In the genomic region with DNA sequence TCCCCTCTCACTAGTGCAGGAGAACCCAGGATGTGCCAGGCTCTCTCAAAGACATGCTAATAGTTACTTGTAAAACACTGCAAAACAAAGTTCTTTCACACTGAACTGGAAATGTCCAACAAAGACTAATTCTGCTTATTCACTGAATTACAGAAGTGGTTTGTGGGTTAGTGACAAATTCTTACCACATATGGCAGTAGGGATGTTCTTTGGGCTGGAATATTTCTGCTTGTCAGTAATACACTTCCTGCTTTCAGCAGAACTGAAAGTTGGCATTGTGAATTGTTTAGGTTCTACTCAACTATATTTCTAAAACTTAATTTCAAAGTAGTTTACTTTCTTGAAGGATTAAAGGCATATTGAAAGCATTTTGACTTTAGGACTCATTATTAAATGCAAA, we compare ENCODE assay signal across 15 mouse cellular contexts. TPM values are rescaled to one million over a fixed set of nuclear protein-coding genes. Genes with fewer than 3 reads are reported as not detected.
DNase-seq lines count a peak whose midpoint lies in the region; ATAC-seq and TF ChIP-seq lines count a peak whose summit lies in the region.
"Had no signal": no experiment of that assay in that cellular context is flagged by ENCODE, and none has a peak within 500 bp of the region (broad histone marks: within the 10 kb centered on the region; RNA-seq: fewer than 3 reads in every experiment).

No protein-coding gene starts in this region.

- no peak overlapping the region for H3K4me3 ChIP-seq in heart, embryonic 11.5 days (ENCODE audit: low read depth, low read length)
- no peak overlapping the region for H3K4me3 ChIP-seq in midbrain, postnatal 0 days (ENCODE audit: low read depth, low read length)
- no peak overlapping the region for H3K4me3 ChIP-seq in midbrain, embryonic 14.5 days (replicated peaks; ENCODE audit: low read depth, low read length)
- H3K4me3 ChIP-seq in liver, embryonic 16.5 days (ENCODE audit: low read depth, low read length), result no peak overlapping the region
- H3K4me3 ChIP-seq: forebrain, embryonic 15.5 days; intestine, embryonic 15.5 days had no signal

- H3K27ac ChIP-seq in heart, embryonic 11.5 days (ENCODE audit: low read depth, low read length), result no peak overlapping the region
- no peak overlapping the region for H3K27ac ChIP-seq in midbrain, postnatal 0 days (ENCODE audit: low read depth, low read length)
- no peak overlapping the region for H3K27ac ChIP-seq in midbrain, embryonic 14.5 days (replicated peaks; ENCODE audit: low read depth, low read length)
- peak overlapping the region; percentile 44; the same call in 1 of the 2 replicates for H3K27ac ChIP-seq in liver, embryonic 16.5 days (ENCODE audit: low read length)
- H3K27ac ChIP-seq: forebrain, embryonic 15.5 days; intestine, embryonic 15.5 days had no signal

- H3K4me2 ChIP-seq in heart, embryonic 11.5 days, result no peak overlapping the region
- H3K4me2 ChIP-seq in midbrain, postnatal 0 days (ENCODE audit: low read depth, low read length, poor library complexity, severe bottlenecking), result no peak overlapping the region
- no peak overlapping the region for H3K4me2 ChIP-seq in midbrain, embryonic 14.5 days (ENCODE audit: low read length)
- H3K4me2 ChIP-seq in liver, embryonic 16.5 days (ENCODE audit: low read depth, low read length), result no peak overlapping the region
- H3K4me2 ChIP-seq: forebrain, embryonic 15.5 days; intestine, embryonic 15.5 days had no signal

- no peak for ATAC-seq in heart, embryonic 11.5 days (replicated peaks; ENCODE audit: insufficient number of reproducible peaks, low FRiP score, low TSS enrichment)
- ATAC-seq in midbrain, postnatal 0 days (ENCODE audit: low FRiP score), result no peak
- ATAC-seq in midbrain, embryonic 14.5 days (ENCODE audit: low FRiP score, low TSS enrichment), result no peak
- ATAC-seq in liver, embryonic 16.5 days (ENCODE audit: low read depth), result no peak
- ATAC-seq: forebrain, embryonic 15.5 days; intestine, embryonic 15.5 days had no signal

- no peak overlapping the region for H3K9ac ChIP-seq in heart, embryonic 11.5 days (ENCODE audit: low read depth, low read length)
- H3K9ac ChIP-seq in midbrain, postnatal 0 days (replicated peaks; ENCODE audit: low read length, poor library complexity, severe bottlenecking), result no peak overlapping the region
- no peak overlapping the region for H3K9ac ChIP-seq in midbrain, embryonic 14.5 days (replicated peaks; ENCODE audit: low read length)
- H3K9ac ChIP-seq in liver, embryonic 16.5 days (ENCODE audit: low read depth, low read length), result no peak overlapping the region
- H3K9ac ChIP-seq: forebrain, embryonic 15.5 days; intestine, embryonic 15.5 days had no signal

- TF ChIP-seq CTCF in midbrain, postnatal 0 days (IDR thresholded peaks at IDR 0.05), result no peak

- no peaks in the 10 kb centered on the region for H3K9me3 ChIP-seq in heart, embryonic 11.5 days (replicated peaks; ENCODE audit: control insufficient read depth, low read length)
- no peaks in the 10 kb centered on the region for H3K9me3 ChIP-seq in midbrain, postnatal 0 days (ENCODE audit: low read length)
- no peaks in the 10 kb centered on the region for H3K9me3 ChIP-seq in midbrain, embryonic 14.5 days (ENCODE audit: control insufficient read depth, low read length)
- no peaks in the 10 kb centered on the region for H3K9me3 ChIP-seq in liver, embryonic 16.5 days (replicated peaks; ENCODE audit: control insufficient read depth, low read length)
- H3K9me3 ChIP-seq: forebrain, embryonic 15.5 days; intestine, embryonic 15.5 days had no signal

- H3K27me3 ChIP-seq in heart, embryonic 11.5 days (ENCODE audit: control insufficient read depth, insufficient read depth, low read length), result no peaks in the 10 kb centered on the region
- no peaks in the 10 kb centered on the region for H3K27me3 ChIP-seq in midbrain, postnatal 0 days (ENCODE audit: insufficient read depth, low read length)
- H3K27me3 ChIP-seq in midbrain, embryonic 14.5 days (ENCODE audit: control insufficient read depth, insufficient read depth, low read length), result no peaks in the 10 kb centered on the region
- H3K27me3 ChIP-seq in liver, embryonic 16.5 days (ENCODE audit: control insufficient read depth, insufficient read depth, low read depth, low read length), result no peaks in the 10 kb centered on the region
- H3K27me3 ChIP-seq: forebrain, embryonic 15.5 days; intestine, embryonic 15.5 days had no signal

- peak; percentile 47 for DNase-seq in heart, adult 8-10 months (ENCODE audit: low spot score)
- DNase-seq in midbrain, postnatal 0 days (ENCODE audit: low spot score), result peak; percentile 5
- DNase-seq in midbrain, embryonic 14.5 days, result no peak
- no peak for DNase-seq in frontal cortex, postnatal 14 days (ENCODE audit: low spot score in 2 of 2)
- DNase-seq in embryo, embryonic 10.5 days (ENCODE audit: low spot score), result no peak
- DNase-seq in adrenal gland, adult 18-20 months (ENCODE audit: low spot score in 2 of 2), result no peak
- DNase-seq: adrenal gland, postnatal 25 days; cerebellum, adult 11 months; heart, postnatal 14 days; kidney, postnatal 4 days; thymus, adult 2 months had no signal

- H3K4me1 ChIP-seq in heart, embryonic 11.5 days (ENCODE audit: control insufficient read depth, insufficient read depth, low read length), result peaks cover 5% of the 10 kb centered on the region; the same call in 1 of the 2 replicates
- no peaks in the 10 kb centered on the region for H3K4me1 ChIP-seq in midbrain, postnatal 0 days (ENCODE audit: insufficient read depth, low read length)
- H3K4me1 ChIP-seq in midbrain, embryonic 14.5 days (ENCODE audit: control insufficient read depth, insufficient read depth, low read length), result peaks cover 14% of the 10 kb centered on the region
- H3K4me1 ChIP-seq in liver, embryonic 16.5 days (ENCODE audit: control insufficient read depth, low read depth, low read length), result no peaks in the 10 kb centered on the region

- peaks cover 13% of the 10 kb centered on the region for H3K36me3 ChIP-seq in heart, embryonic 11.5 days (ENCODE audit: control insufficient read depth, insufficient read depth, low read length)
- 0 out of 2 replicates have a peak, but pooled peaks cover 3% of the 10 kb centered on the region for H3K36me3 ChIP-seq in midbrain, postnatal 0 days (ENCODE audit: insufficient read depth, low read length)
- H3K36me3 ChIP-seq in midbrain, embryonic 14.5 days (ENCODE audit: control insufficient read depth, insufficient read depth, low read length), result peaks cover 9% of the 10 kb centered on the region; the same call in 1 of the 2 replicates
- H3K36me3 ChIP-seq in liver, embryonic 16.5 days (ENCODE audit: control insufficient read depth, insufficient read depth), result peaks cover 7% of the 10 kb centered on the region
- H3K36me3 ChIP-seq: intestine, embryonic 15.5 days had no signal

RNA-seq across cellular contexts. Expression of a gene that starts 25.5 kb away (rescaled TPM):
- total RNA-seq in heart, adult 8-10 months (2022), result 10 to 100 TPM; 27.1 to 32.0 (median 27.8) TPM
- polyA plus RNA-seq in heart, embryonic 11.5 days (2014; fragmentation: Nextera tagmentation; extraction: Ambion mirVana), result 16.8 and 22.5 TPM in 2 replicates
- 28.2 and 33.1 TPM in 2 replicates for total RNA-seq in midbrain, postnatal 0 days (2014; rRNA removed)
- polyA plus RNA-seq in midbrain, postnatal 0 days (2015; fragmentation: Nextera tagmentation; extraction: Ambion mirVana), result 9.2 and 10.8 TPM in 2 replicates
- polyA plus RNA-seq in midbrain, embryonic 14.5 days (2014; fragmentation: Nextera tagmentation; extraction: Ambion mirVana), result 31.2 and 32.4 TPM in 2 replicates
- 9.0 and 9.7 TPM in 2 replicates for polyA plus RNA-seq in liver, embryonic 16.5 days (2015; fragmentation: Nextera tagmentation; extraction: Ambion mirVana)
- 10 to 100 TPM; 54.9 to 55.1 TPM for total RNA-seq in adrenal gland, adult 18-20 months (2021)

Comparison
In these comparisons a context has a peak if more than half of its experiments do, and no peak if none do; other contexts are left out.
1. DNase-seq: peak in heart, adult 8-10 months (single experiment) and midbrain, postnatal 0 days (single experiment); none in midbrain, embryonic 14.5 days (single experiment), frontal cortex, postnatal 14 days (0 of 2), embryo, embryonic 10.5 days (single experiment) and adrenal gland, adult 18-20 months (0 of 2).